Mouse (Mus musculus): ENCODE measurements around the gene Fam168a. TPM values are rescaled to one million over a fixed set of nuclear protein-coding genes. Genes with fewer than 3 reads are reported as not detected.

Gene Fam168a
- total and polyA plus RNA-seq, 3 experiments, result 16.3 to 88.2 (median 49.3) TPM

DNA sequence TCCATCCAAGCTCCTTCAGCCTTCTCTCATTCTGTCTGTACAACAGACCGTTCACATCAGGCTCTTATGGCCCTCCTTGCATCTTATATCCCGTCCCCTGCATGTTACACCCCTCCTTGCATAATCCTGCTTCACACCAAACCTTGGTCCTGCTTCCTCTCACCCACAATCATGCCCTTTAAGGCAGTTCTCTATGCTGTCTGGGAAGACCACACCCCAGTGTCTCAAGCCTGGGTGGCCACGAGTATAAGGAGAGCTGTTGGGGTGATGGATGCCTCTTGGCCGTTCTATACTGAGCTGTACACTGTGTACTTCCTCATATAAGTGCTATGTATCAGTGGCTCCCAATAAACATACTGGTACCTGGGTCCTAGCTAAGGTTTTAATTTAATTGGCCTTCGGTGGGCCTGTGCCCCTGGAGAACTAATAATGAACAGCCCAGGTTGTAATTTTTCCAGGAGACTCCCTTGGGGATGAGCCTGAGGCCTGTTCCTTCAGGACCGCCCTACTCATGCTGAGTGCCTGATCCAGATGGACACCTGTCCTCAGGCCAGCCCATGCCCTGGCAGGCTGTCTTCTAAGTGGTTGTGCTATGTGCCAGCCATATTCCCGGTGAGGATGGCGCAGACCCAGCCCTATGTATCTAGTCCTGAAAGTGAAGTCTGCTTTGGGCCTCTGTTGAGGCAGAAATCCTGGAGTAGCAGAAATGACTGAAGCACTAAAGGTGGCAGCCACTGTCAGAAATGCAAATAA lies 163.6 kb downstream of the Fam168a start:
- H3K36me3 ChIP-seq (replicated peaks), result no peaks in the 10 kb centered on the region
- H3K27me3 ChIP-seq (ENCODE audit: insufficient read depth, low read length), result peaks cover 35% of the 10 kb centered on the region
- no peak for DNase-seq (ENCODE audit: low spot score)

DNA sequence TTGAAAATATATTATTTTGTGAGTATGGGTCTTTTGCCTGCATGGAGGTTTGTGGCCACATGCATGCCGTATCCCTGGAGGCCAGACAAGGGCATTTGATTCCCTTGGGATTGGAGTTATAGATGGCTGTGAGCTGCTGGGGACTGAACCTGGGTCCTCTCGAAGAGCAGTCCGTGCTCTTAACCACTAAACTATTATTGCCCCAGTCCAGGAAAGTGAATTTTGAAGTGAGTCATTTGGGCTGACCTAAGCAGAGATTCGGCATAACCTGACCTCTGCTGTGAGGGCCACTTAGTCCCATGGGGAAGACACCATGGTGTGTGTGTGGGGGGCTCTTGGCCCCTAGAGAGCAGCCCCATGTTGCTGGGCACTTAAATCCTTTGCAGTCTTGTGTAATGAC lies 164.9 kb downstream of the Fam168a start:
- TF ChIP-seq TAL1 (conservative IDR thresholded peaks at IDR 0.05; ENCODE audit: low read depth, low read length), result no peak
- TF ChIP-seq POLR2AphosphoS5 (IDR thresholded peaks at IDR 0.05; ENCODE audit: insufficient replicate concordance, low read depth, low read length), result no peak
- no peak for TF ChIP-seq CTCF (IDR thresholded peaks at IDR 0.05; ENCODE audit: low read depth, low read length)
- TF ChIP-seq GATA1 (IDR thresholded peaks at IDR 0.05; ENCODE audit: borderline replicate concordance, low read length), result no peak
- TF ChIP-seq GATA2 (IDR thresholded peaks at IDR 0.05; ENCODE audit: borderline replicate concordance, low read depth, low read length), result no peak
- Histone ChIP-seq H3K36me3 (replicated peaks) (no peaks in the 10 kb centered on the region), H3K27me3 (ENCODE audit: insufficient read depth, low read length) (peaks cover 37% of the 10 kb centered on the region), H3K4me1 (ENCODE audit: insufficient read depth, low read depth, low read length) (peaks cover 16% of the 10 kb centered on the region), H3K4me3 (ENCODE audit: low read depth, low read length) (no peak overlapping the region), H3K9me3 (replicated peaks) (no peaks in the 10 kb centered on the region)
- DNase-seq (ENCODE audit: low spot score) (no peak), ATAC-seq (ENCODE audit: extremely low read depth, insufficient number of reproducible peaks, low FRiP score, poor library complexity, severe bottlenecking) (no peak)

More for the DNA sequence above, 163.6 kb downstream of the Fam168a start:
- H3K9me3 ChIP-seq (replicated peaks), result no peaks in the 10 kb centered on the region
- H3K4me1 ChIP-seq (ENCODE audit: insufficient read depth, low read depth, low read length), result peaks cover 16% of the 10 kb centered on the region
- no peak for TF ChIP-seq GATA1 (IDR thresholded peaks at IDR 0.05; ENCODE audit: borderline replicate concordance, low read length)
- TF ChIP-seq TAL1 (conservative IDR thresholded peaks at IDR 0.05; ENCODE audit: low read depth, low read length), result no peak
- TF ChIP-seq POLR2AphosphoS5 (IDR thresholded peaks at IDR 0.05; ENCODE audit: insufficient replicate concordance, low read depth, low read length), result no peak
- no peak for TF ChIP-seq GATA2 (IDR thresholded peaks at IDR 0.05; ENCODE audit: borderline replicate concordance, low read depth, low read length)
- TF ChIP-seq CTCF (IDR thresholded peaks at IDR 0.05; ENCODE audit: low read depth, low read length), result no peak
- H3K4me3 ChIP-seq (ENCODE audit: low read depth, low read length), result no peak overlapping the region
- no peak for ATAC-seq (ENCODE audit: extremely low read depth, insufficient number of reproducible peaks, low FRiP score, poor library complexity, severe bottlenecking)

DNA sequence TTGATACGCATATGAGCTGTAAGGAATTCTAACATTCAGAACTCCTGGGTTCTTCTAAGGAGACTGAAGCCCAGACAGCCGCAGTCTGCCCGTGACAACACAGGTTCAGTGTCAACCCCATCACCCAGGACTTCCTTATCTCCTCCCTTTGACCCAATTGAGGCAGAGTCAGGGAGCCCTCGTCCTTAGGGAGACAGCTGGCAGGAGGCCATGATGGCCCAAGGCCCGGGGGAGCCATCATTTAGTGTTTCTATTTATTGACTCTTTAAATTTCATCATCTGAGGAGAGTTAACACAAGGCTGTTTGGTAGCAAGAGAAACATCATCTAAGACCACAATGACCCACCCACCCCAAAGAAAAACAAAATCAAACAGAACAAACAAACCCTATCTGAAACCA lies 165.5 kb downstream of the Fam168a start:
- Histone ChIP-seq H3K36me3 (replicated peaks) (no peaks in the 10 kb centered on the region), H3K4me1 (ENCODE audit: insufficient read depth, low read depth, low read length) (peaks cover 13% of the 10 kb centered on the region), H3K27me3 (ENCODE audit: insufficient read depth, low read length) (peaks cover 42% of the 10 kb centered on the region), H3K4me3 (ENCODE audit: low read depth, low read length) (no peak overlapping the region), H3K9me3 (replicated peaks) (no peaks in the 10 kb centered on the region)
- DNase-seq (ENCODE audit: low spot score) (no peak), ATAC-seq (ENCODE audit: extremely low read depth, insufficient number of reproducible peaks, low FRiP score, poor library complexity, severe bottlenecking) (no peak)
- TF ChIP-seq GATA1 (IDR thresholded peaks at IDR 0.05; ENCODE audit: borderline replicate concordance, low read length), result no peak
- TF ChIP-seq CTCF (IDR thresholded peaks at IDR 0.05; ENCODE audit: low read depth, low read length), result no peak
- no peak for TF ChIP-seq TAL1 (conservative IDR thresholded peaks at IDR 0.05; ENCODE audit: low read depth, low read length)
- TF ChIP-seq POLR2AphosphoS5 (IDR thresholded peaks at IDR 0.05; ENCODE audit: insufficient replicate concordance, low read depth, low read length), result no peak
- TF ChIP-seq GATA2 (IDR thresholded peaks at IDR 0.05; ENCODE audit: borderline replicate concordance, low read depth, low read length), result no peak

DNA sequence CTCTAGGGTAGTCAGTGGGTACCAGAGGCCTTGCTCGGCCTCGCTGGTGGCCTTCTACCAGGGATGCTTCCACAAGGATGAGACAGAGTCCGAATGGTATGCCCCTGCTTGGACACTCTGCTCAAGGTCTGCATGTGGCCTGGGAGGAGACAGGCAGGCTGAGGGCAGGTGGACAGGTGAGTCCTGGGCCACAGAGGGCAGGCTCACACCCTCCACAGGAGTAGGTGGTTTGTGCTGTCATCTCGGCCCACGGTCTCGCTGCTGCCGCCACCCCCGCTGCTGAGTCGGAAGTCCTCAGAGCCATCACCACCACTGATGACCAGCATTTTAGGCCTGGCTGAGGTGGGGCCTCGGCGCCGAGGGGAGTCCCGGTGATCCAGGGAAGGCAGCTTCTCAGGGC lies 166.8 kb downstream of the Fam168a start:
- no peaks in the 10 kb centered on the region for H3K9me3 ChIP-seq (replicated peaks)
- peaks cover 50% of the 10 kb centered on the region for H3K27me3 ChIP-seq (ENCODE audit: insufficient read depth, low read length)
- DNase-seq (ENCODE audit: low spot score) (no peak), ATAC-seq (ENCODE audit: extremely low read depth, insufficient number of reproducible peaks, low FRiP score, poor library complexity, severe bottlenecking) (no peak)
- TF ChIP-seq TAL1 (conservative IDR thresholded peaks at IDR 0.05; ENCODE audit: low read depth, low read length) (no peak), CTCF (IDR thresholded peaks at IDR 0.05; ENCODE audit: low read depth, low read length) (no peak), GATA2 (IDR thresholded peaks at IDR 0.05; ENCODE audit: borderline replicate concordance, low read depth, low read length) (no peak), GATA1 (IDR thresholded peaks at IDR 0.05; ENCODE audit: borderline replicate concordance, low read length) (no peak), POLR2AphosphoS5 (IDR thresholded peaks at IDR 0.05; ENCODE audit: insufficient replicate concordance, low read depth, low read length) (no peak)
- H3K4me3 ChIP-seq (ENCODE audit: low read depth, low read length), result no peak overlapping the region
- H3K36me3 ChIP-seq (replicated peaks), result no peaks in the 10 kb centered on the region
- H3K4me1 ChIP-seq (ENCODE audit: insufficient read depth, low read depth, low read length), result peaks cover 5% of the 10 kb centered on the region

DNA sequence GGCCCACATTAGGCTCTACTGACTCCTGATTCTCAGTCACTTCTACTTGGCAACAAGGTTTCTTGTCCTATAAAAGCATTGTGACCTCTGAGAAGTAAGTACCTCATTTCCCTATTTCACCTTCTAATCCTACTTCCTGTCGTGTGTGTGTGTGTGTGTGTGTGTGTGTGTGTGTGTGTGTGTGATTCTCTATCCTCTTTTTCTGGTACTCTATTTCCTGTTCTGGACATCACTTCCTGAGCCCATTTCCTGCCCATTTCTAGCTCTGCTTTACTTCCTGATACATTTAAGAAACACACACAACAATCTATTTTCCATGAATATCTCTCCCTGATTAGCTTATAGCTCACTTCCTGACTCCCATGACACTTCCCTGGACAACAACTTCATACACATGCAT lies 169.4 kb downstream of the Fam168a start:
- Histone ChIP-seq H3K36me3 (replicated peaks) (no peaks in the 10 kb centered on the region), H3K4me1 (ENCODE audit: insufficient read depth, low read depth, low read length) (peaks cover 8% of the 10 kb centered on the region), H3K27me3 (ENCODE audit: insufficient read depth, low read length) (peaks cover 57% of the 10 kb centered on the region), H3K9me3 (replicated peaks) (no peaks in the 10 kb centered on the region), H3K4me3 (ENCODE audit: low read depth, low read length) (no peak overlapping the region)
- ATAC-seq (ENCODE audit: extremely low read depth, insufficient number of reproducible peaks, low FRiP score, poor library complexity, severe bottlenecking) (no peak), DNase-seq (ENCODE audit: low spot score) (no peak)
- TF ChIP-seq GATA2 (IDR thresholded peaks at IDR 0.05; ENCODE audit: borderline replicate concordance, low read depth, low read length) (no peak), CTCF (IDR thresholded peaks at IDR 0.05; ENCODE audit: low read depth, low read length) (no peak), POLR2AphosphoS5 (IDR thresholded peaks at IDR 0.05; ENCODE audit: insufficient replicate concordance, low read depth, low read length) (no peak), TAL1 (conservative IDR thresholded peaks at IDR 0.05; ENCODE audit: low read depth, low read length) (no peak), GATA1 (IDR thresholded peaks at IDR 0.05; ENCODE audit: borderline replicate concordance, low read length) (no peak)

DNA sequence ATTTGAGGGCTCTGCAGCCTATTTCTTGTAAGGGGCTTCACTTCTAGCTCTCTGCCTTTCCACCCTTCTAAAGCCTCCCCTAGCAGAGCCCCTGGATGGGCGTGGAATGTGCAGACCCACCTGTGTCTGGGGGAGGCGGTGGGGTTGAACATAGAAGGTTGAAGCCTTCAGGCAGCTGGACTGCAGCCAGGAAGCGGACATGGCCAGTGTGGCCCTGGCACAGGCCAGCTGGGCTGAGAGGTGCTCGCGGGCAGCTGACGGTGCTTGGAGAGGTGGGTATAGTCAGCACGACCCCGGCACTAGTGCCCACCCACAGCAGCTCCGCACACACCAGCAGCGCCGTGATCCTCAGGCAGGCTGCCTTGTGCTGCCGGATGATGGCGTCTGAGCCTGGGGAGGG lies 169.9 kb downstream of the Fam168a start:
- DNase-seq (ENCODE audit: low spot score) (no peak), ATAC-seq (ENCODE audit: extremely low read depth, insufficient number of reproducible peaks, low FRiP score, poor library complexity, severe bottlenecking) (no peak)
- Histone ChIP-seq H3K4me1 (ENCODE audit: insufficient read depth, low read depth, low read length) (peaks cover 8% of the 10 kb centered on the region), H3K9me3 (replicated peaks) (no peaks in the 10 kb centered on the region), H3K4me3 (ENCODE audit: low read depth, low read length) (no peak overlapping the region), H3K27me3 (ENCODE audit: insufficient read depth, low read length) (peaks cover 57% of the 10 kb centered on the region), H3K36me3 (replicated peaks) (no peaks in the 10 kb centered on the region)
- TF ChIP-seq TAL1 (conservative IDR thresholded peaks at IDR 0.05; ENCODE audit: low read depth, low read length) (no peak), GATA2 (IDR thresholded peaks at IDR 0.05; ENCODE audit: borderline replicate concordance, low read depth, low read length) (no peak), GATA1 (IDR thresholded peaks at IDR 0.05; ENCODE audit: borderline replicate concordance, low read length) (no peak), POLR2AphosphoS5 (IDR thresholded peaks at IDR 0.05; ENCODE audit: insufficient replicate concordance, low read depth, low read length) (no peak), CTCF (IDR thresholded peaks at IDR 0.05; ENCODE audit: low read depth, low read length) (no peak)

Measured in G1E (cell line).